Mouse (Mus musculus) midbrain, embryonic 14.5 days (tissue): ENCODE measurements around the gene Nckap1l. TPM values are rescaled to one million over a fixed set of nuclear protein-coding genes. Genes with fewer than 3 reads are reported as not detected.

Experiments used
- ATAC-seq: fragments of 200-750 bp; cut with Nextera tagmentation; 2 replicates; pipeline ENCODE4 v1.8.0; 2017; ENCODE audit warnings: moderate number of reproducible peaks, moderate library complexity; ENCODE audit not compliant: low FRiP score, low TSS enrichment
- DNase-seq: peaks from one replicate; pipeline ENCODE4 v3.0.0-alpha.2; 2015
- H3K27ac ChIP-seq: fragments of 300-500 bp; sonication (generic); replicated peaks from 2 replicates; pipeline ENCODE4 v1.5.1; 2014; ENCODE audit warnings: mild to moderate bottlenecking, low read depth, low read length, moderate library complexity
- H3K27me3 ChIP-seq: fragments of 300-500 bp; sonication (generic); 2 replicates; pipeline ENCODE4 v1.6.1; 2014; ENCODE audit warnings: low read length, control low read depth, mixed read lengths; ENCODE audit not compliant: control insufficient read depth, insufficient read depth
- H3K36me3 ChIP-seq: fragments of 300-500 bp; sonication (generic); 2 replicates; pipeline ENCODE4 v1.6.1; 2014; ENCODE audit warnings: low read length, control low read depth; ENCODE audit not compliant: control insufficient read depth, insufficient read depth
- H3K4me1 ChIP-seq: fragments of 300-500 bp; sonication (generic); 2 replicates; pipeline ENCODE4 v1.6.1; 2014; ENCODE audit warnings: mild to moderate bottlenecking, antibody characterized with exemption, low read length, control low read depth; ENCODE audit not compliant: control insufficient read depth, insufficient read depth
- H3K4me2 ChIP-seq: fragments of 300-500 bp; sonication (generic); 2 replicates; pipeline ENCODE4 v1.6.1; 2014; ENCODE audit warnings: mild to moderate bottlenecking, low read length, moderate library complexity
- H3K4me3 ChIP-seq: fragments of 300-500 bp; sonication (generic); replicated peaks from 2 replicates; pipeline ENCODE4 v1.5.1; 2014; ENCODE audit warnings: low read depth, low read length
- H3K9ac ChIP-seq: fragments of 300-500 bp; sonication (generic); replicated peaks from 2 replicates; pipeline ENCODE4 v1.6.1; 2014; ENCODE audit warnings: mild to moderate bottlenecking, low read length, moderate library complexity
- H3K9me3 ChIP-seq: fragments of 300-500 bp; sonication (generic); 2 replicates; pipeline ENCODE4 v1.6.1; 2016; ENCODE audit warnings: low read length, control low read depth, mixed read lengths; ENCODE audit not compliant: control insufficient read depth
- WGBS: fragments of 180-500 bp; shearing (Covaris S2); extraction: QIAGEN DNeasy Blood & Tissue Kit; methylation state at CpG from one replicate; pipeline ENCODE4 v1.1.7; 2014; 5-methylcytosine and 5-hydroxymethylcytosine counted together
- polyA plus RNA-seq: library from polyadenylated mRNA; unstranded; fragments of >200 nt; fragmentation: Nextera tagmentation; extraction: Ambion mirVana; gene quantifications from 2 replicates; pipeline ENCODE4 v1.2.1, GENCODE M21; 2014

Gene Nckap1l
- polyA plus RNA-seq, 1 experiment from 2014 or later, result 2.4 TPM

DNA sequence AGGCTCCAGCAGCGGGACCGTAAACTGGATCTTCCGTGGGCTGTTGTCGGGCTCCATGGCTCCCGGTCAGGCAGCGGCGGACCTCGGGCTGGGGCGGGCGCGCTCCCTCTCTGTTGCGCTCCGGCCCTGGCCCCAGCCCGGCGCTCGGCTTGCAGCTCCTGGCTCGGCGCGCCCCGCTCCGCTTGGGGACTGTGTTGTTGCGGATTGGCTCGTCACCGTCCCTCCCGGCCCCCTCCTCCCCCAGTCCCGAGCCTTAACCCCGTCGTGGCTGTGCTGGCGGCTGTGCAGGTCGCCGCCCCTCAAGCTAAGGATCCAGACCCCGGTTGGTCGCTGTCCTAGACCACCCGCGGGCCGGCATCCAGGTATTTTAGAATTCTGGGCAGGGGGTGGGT, 84.2 kb downstream of the Nckap1l start, which contains the start of gene Ppp1r1a:
TSS of gene Ppp1r1a (minus strand) at position 182 of the 392 bp plus-strand sequence.
- peaks cover 17% of the 10 kb centered on the region for H3K4me1 ChIP-seq
- no peaks in the 10 kb centered on the region for H3K9me3 ChIP-seq
- peak within 1 kb of the TSS; percentile 85 for H3K4me2 ChIP-seq
- peak within 1 kb of the TSS; percentile 81 for H3K4me3 ChIP-seq
- peak within 1 kb of the TSS; percentile 73 for H3K27ac ChIP-seq
- under 1% methylated on average over 36 of the region's 36 CpGs for WGBS
- DNase-seq (peak; percentile 91), ATAC-seq (peak; percentile 88)
- no peaks in the 10 kb centered on the region for H3K27me3 ChIP-seq
- H3K36me3 ChIP-seq, result peaks cover 3% of the 10 kb centered on the region; the same call in 1 of the 2 replicates
- peak within 1 kb of the TSS; percentile 77 for H3K9ac ChIP-seq

DNA sequence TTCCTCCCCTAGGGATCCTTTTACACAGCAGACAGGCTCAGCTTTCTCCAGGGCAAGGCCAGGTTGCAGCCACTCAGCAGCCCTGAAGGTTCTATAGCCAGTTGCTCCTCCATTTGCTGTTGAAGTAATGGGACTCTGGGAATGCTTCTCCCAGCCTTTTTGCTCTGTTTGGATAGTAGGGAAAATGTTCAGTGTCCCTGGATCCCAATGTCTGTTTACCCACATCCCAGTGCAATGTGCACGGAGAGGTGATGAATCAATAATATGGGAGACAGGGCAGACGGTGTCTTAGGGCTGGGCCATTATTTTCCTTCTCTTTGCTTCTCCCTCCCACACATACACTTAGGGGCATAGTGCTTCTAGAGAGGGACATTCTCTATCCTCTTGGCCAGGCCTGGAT, 85.7 kb downstream of the Nckap1l start:
- Histone ChIP-seq H3K9me3 (no peaks in the 10 kb centered on the region), H3K4me3 (no peak overlapping the region), H3K4me1 (peaks cover 17% of the 10 kb centered on the region), H3K4me2 (no peak overlapping the region), H3K36me3 (peaks cover 3% of the 10 kb centered on the region; the same call in 1 of the 2 replicates), H3K27ac (no peak overlapping the region), H3K27me3 (no peaks in the 10 kb centered on the region), H3K9ac (no peak overlapping the region)
- WGBS, result 57% methylated on average over 2 of the region's 2 CpGs
- ATAC-seq, result no peak
- no peak for DNase-seq

DNA sequence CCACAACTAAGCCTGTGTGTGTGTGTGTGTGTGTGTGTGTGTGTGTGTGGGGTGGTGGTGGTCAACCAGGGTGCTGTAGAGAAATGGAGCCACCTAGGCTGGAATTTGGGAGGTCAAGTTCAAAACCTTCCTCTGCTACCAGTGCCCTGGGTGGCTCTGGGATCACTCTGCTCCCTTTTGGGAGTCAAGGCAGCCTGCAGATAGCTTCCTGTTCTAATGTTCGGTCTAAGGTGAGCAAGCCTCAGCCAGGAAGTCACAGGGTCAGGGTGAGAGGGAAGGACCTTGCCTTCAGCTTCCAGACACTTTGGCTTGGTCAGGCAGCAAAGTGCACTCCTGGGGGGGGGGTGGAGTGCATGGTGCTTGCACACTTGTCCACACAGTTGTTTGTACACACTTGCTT, 87.1 kb downstream of the Nckap1l start:
- Histone ChIP-seq H3K36me3 (no peaks in the 10 kb centered on the region), H3K9ac (no peak overlapping the region), H3K4me2 (no peak overlapping the region), H3K27me3 (no peaks in the 10 kb centered on the region), H3K27ac (no peak overlapping the region), H3K9me3 (no peaks in the 10 kb centered on the region), H3K4me1 (peaks cover 14% of the 10 kb centered on the region), H3K4me3 (no peak overlapping the region)
- DNase-seq, result no peak
- 86% methylated on average over 1 of the region's 1 CpGs for WGBS
- ATAC-seq, result no peak

DNA sequence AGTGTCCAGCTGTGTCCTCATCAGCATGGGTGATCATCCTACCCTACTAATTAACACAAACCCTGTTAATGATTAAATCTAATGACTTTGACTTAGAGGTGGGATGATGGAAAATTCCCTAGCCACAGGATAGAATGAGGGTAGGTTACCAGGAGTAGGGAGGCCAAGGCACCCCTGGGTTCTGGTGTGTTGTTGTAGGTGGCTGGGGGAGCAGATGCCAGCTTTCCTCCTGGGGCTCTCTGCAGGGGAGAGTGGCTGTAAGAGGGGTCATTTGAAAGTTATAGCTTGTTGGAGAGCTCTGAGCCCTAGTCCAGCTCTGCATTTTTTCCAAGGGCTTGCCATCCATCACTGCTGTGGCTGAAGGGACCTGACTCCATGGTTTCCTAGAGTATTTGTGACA, 88.9 kb downstream of the Nckap1l start:
- H3K4me3 ChIP-seq, result no peak overlapping the region
- H3K27me3 ChIP-seq, result no peaks in the 10 kb centered on the region
- 0 out of 2 replicates have a peak, but pooled peaks cover 6% of the 10 kb centered on the region for H3K4me1 ChIP-seq
- DNase-seq (no peak), ATAC-seq (no peak)
- H3K9ac ChIP-seq, result no peak overlapping the region
- no peaks in the 10 kb centered on the region for H3K36me3 ChIP-seq
- H3K4me2 ChIP-seq, result no peak overlapping the region
- H3K27ac ChIP-seq, result no peak overlapping the region
- H3K9me3 ChIP-seq, result no peaks in the 10 kb centered on the region

DNA sequence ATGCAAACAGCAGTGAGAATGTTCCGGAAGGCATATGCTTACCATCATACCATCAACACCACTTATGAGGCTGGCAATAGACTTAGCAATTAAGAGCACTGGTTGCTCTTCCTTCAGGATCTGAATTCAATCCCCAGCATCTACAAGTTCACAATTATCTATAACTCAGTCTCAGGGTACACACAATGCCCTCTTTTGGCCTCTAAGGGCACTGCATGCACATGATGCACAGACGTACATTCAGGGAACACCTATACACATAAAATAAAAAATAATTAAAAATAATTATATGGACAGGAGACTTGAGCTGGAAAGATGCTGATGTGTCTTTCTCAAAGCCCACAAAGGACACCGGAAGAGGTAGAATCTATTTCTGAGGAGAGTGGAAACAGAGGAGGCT, 94.4 kb downstream of the Nckap1l start:
- Histone ChIP-seq H3K27me3 (no peaks in the 10 kb centered on the region), H3K36me3 (no peaks in the 10 kb centered on the region), H3K27ac (no peak overlapping the region), H3K4me3 (no peak overlapping the region), H3K9me3 (no peaks in the 10 kb centered on the region), H3K4me2 (no peak overlapping the region), H3K9ac (no peak overlapping the region), H3K4me1 (no peaks in the 10 kb centered on the region)
- ATAC-seq (no peak), DNase-seq (no peak)
- 88% methylated on average over 3 of the region's 3 CpGs for WGBS

Other genes starting within 250 kb of the Nckap1l start
- gene Cbx5, start 214.0 kb upstream of the Nckap1l start, polyA plus RNA-seq, result 159 and 177 TPM in 2 replicates
- gene Hnrnpa1, start 213.4 kb upstream of the Nckap1l start, polyA plus RNA-seq, result 764 and 768 TPM in 2 replicates
- 0.49 and 0.62 TPM in 2 replicates for gene Nfe2, start 195.4 kb upstream of the Nckap1l start, polyA plus RNA-seq
- 197 and 231 TPM in 2 replicates for gene Copz1, start 181.1 kb upstream of the Nckap1l start, polyA plus RNA-seq
- gene Gpr84, start 143.2 kb upstream of the Nckap1l start, polyA plus RNA-seq, result 0.16 and 0.26 TPM in 2 replicates
- 18.3 and 20.9 TPM in 2 replicates for gene Zfp385a, start 113.7 kb upstream of the Nckap1l start, polyA plus RNA-seq
- 3.5 and 6.4 TPM in 2 replicates for gene Itga5, start 87.0 kb upstream of the Nckap1l start, polyA plus RNA-seq
- 0.33 TPM in 1 of 2 replicates, not detected in the other for gene Gtsf1, start 23.3 kb upstream of the Nckap1l start, polyA plus RNA-seq
- 0.43 TPM in 1 of 2 replicates, not detected in the other for gene Gtsf2, start 5.3 kb upstream of the Nckap1l start, polyA plus RNA-seq
- 81.6 and 90.8 TPM in 2 replicates for gene Pde1b, start 49.2 kb downstream of the Nckap1l start, polyA plus RNA-seq
- 110 and 146 TPM in 2 replicates for gene Ppp1r1a, start 84.2 kb downstream of the Nckap1l start, polyA plus RNA-seq
- gene Glycam1, start 111.3 kb downstream of the Nckap1l start, polyA plus RNA-seq, result not detected in 2 replicates